Mouse (Mus musculus) gastrocnemius, postnatal 4 days (tissue): ENCODE measurements around the gene Ano10. TPM values are rescaled to one million over a fixed set of nuclear protein-coding genes. Genes with fewer than 3 reads are reported as not detected.
A peak's percentile ranks its signal among the peaks of the same experiment; 100 is the strongest.
"Not testable (repeated sequence)": the region's sequence is repeated elsewhere in the genome, so short reads cannot be mapped to it uniquely, and the experiment has no call there.

ENCODE experiments used
- DNase-seq, 2 experiments: peaks; one replicate each; pipeline ENCODE4 v3.0.0; 2021 to 2022; ENCODE audit warnings: low spot score in 2 of 2, mixed read lengths in 2 of 2
- long read RNA-seq, 2 experiments: library from polyadenylated mRNA; stranded (forward); transcript quantifications; one replicate each; pipeline ENCODE4 v2.0.0; 2021
- total RNA-seq, 2 experiments: library from RNA; stranded (reverse); gene quantifications; 2 replicates each; pipeline ENCODE4 v1.2.3; 2021

Ano10 gene
- 10 to 100 TPM; 55.9 to 57.0 TPM for total RNA-seq
- long read RNA-seq, experiment 1, transcript Ano10-201 (13 exons, 2,653 nt), result major isoform, 41 of 56 reads
- long read RNA-seq, experiment 1, partial matches to known transcripts, result 10 of 56 reads
- long read RNA-seq, experiment 1, other reads (novel, unspliced or antisense), result 5 of 56 reads
- long read RNA-seq, experiment 2, transcript Ano10-201 (13 exons, 2,653 nt), result major isoform, 65 of 81 reads
- long read RNA-seq, experiment 2, partial matches to known transcripts, result 9 of 81 reads
- long read RNA-seq, experiment 2, other reads (novel, unspliced or antisense), result 7 of 81 reads

- peak; percentile 94 to 97 for DNase-seq
Observed at GRCm38 (mm10) chr9:122294242-122294881, at the start of gene Ano10. TSS of gene Ano10 (minus strand) at chr9:122294423.

GRCm38 (mm10) chr9:122343399-122343798 is 49.2 kb upstream of the Ano10 start:
- DNase-seq, result no peak

- DNase-seq, result no peak
Observed at GRCm38 (mm10) chr9:122339972-122340371, 45.7 kb upstream of the Ano10 start.

GRCm38 (mm10) chr9:122337510-122337931 is 43.3 kb upstream of the Ano10 start:
- no peak for DNase-seq

- DNase-seq, result no peak
Observed at GRCm38 (mm10) chr9:122336677-122337076, 42.5 kb upstream of the Ano10 start.

- DNase-seq, result no peak
Observed at GRCm38 (mm10) chr9:122328199-122328598, 34.0 kb upstream of the Ano10 start.

- DNase-seq, result no peak
Observed at GRCm38 (mm10) chr9:122325996-122326395, 31.8 kb upstream of the Ano10 start.

GRCm38 (mm10) chr9:122322356-122322755 is 28.1 kb upstream of the Ano10 start:
- DNase-seq, result no peak

GRCm38 (mm10) chr9:122320626-122321025 is 26.4 kb upstream of the Ano10 start:
- no peak for DNase-seq

- DNase-seq, result no peak
Observed at GRCm38 (mm10) chr9:122316562-122316961, 22.3 kb upstream of the Ano10 start.

- DNase-seq, result no peak
Observed at GRCm38 (mm10) chr9:122315501-122315900, 21.3 kb upstream of the Ano10 start.

- no peak for DNase-seq
Observed at GRCm38 (mm10) chr9:122314942-122315341, 20.7 kb upstream of the Ano10 start.

- no peak for DNase-seq
Observed at GRCm38 (mm10) chr9:122314386-122314785, 20.2 kb upstream of the Ano10 start.

- DNase-seq, result not testable (repeated sequence)
Observed at GRCm38 (mm10) chr9:122313128-122313527, 18.9 kb upstream of the Ano10 start.

- no peak for DNase-seq
Observed at GRCm38 (mm10) chr9:122312296-122312990, 18.2 kb upstream of the Ano10 start.

- no peak for DNase-seq
Observed at GRCm38 (mm10) chr9:122311051-122311760, 17.0 kb upstream of the Ano10 start.

- DNase-seq, result peak; percentile 60 to 79
Observed at GRCm38 (mm10) chr9:122310613-122311049, 16.4 kb upstream of the Ano10 start.

GRCm38 (mm10) chr9:122309013-122309980 is 15.1 kb upstream of the Ano10 start:
- DNase-seq, result no peak

- DNase-seq, result no peak
Observed at GRCm38 (mm10) chr9:122305302-122305701, 11.1 kb upstream of the Ano10 start.

GRCm38 (mm10) chr9:122296169-122296568 is 1.9 kb upstream of the Ano10 start:
- no peak for DNase-seq
